Mouse (Mus musculus): ENCODE results near the gene Polrmt.
A peak's percentile ranks its signal among the peaks of the same experiment; 100 is the strongest.
"Not testable (repeated sequence)": the region's sequence is repeated elsewhere in the genome, so short reads cannot be mapped to it uniquely, and the experiment has no call there.

Gene Polrmt

GRCm38 (mm10) chr10:79767372-79768244 is 21.2 kb upstream of the Polrmt start:
- H3K4me1 ChIP-seq (replicated peaks; ENCODE audit: low read depth, low read length): peaks cover 55% of the 10 kb centered on the region
- H3K9me3 ChIP-seq (ENCODE audit: low read length): no peaks in the 10 kb centered on the region
- peaks cover 9% of the 10 kb centered on the region for H3K27me3 ChIP-seq (ENCODE audit: insufficient read depth, low read length)
- H3K36me3 ChIP-seq (ENCODE audit: insufficient read depth, low read length): peaks cover 32% of the 10 kb centered on the region
- H3K4me3 ChIP-seq (replicated peaks; ENCODE audit: low read length): peak overlapping the region; percentile 96
- TF ChIP-seq POU5F1 (IDR thresholded peaks at IDR 0.05; ENCODE audit: borderline replicate concordance, low read length): no peak
- no peak for TF ChIP-seq NANOG (IDR thresholded peaks at IDR 0.05; ENCODE audit: borderline replicate concordance, low read length)
- TF ChIP-seq CTCF (conservative IDR thresholded peaks at IDR 0.05; ENCODE audit: low read length): no peak

- no peak for TF ChIP-seq NANOG (IDR thresholded peaks at IDR 0.05; ENCODE audit: borderline replicate concordance, low read length)
- TF ChIP-seq POU5F1 (IDR thresholded peaks at IDR 0.05; ENCODE audit: borderline replicate concordance, low read length): no peak
- no peak for TF ChIP-seq CTCF (conservative IDR thresholded peaks at IDR 0.05; ENCODE audit: low read length)
- no peaks in the 10 kb centered on the region for H3K9me3 ChIP-seq (ENCODE audit: low read length)
- peak within 1 kb of the TSS; percentile 96 for H3K4me3 ChIP-seq (replicated peaks; ENCODE audit: low read length)
- H3K27me3 ChIP-seq (ENCODE audit: insufficient read depth, low read length): peaks cover 9% of the 10 kb centered on the region
- H3K36me3 ChIP-seq (ENCODE audit: insufficient read depth, low read length): peaks cover 41% of the 10 kb centered on the region
- peaks cover 55% of the 10 kb centered on the region for H3K4me1 ChIP-seq (replicated peaks; ENCODE audit: low read depth, low read length)
Measured at GRCm38 (mm10) chr10:79766508-79767325, 20.3 kb upstream of the Polrmt start, which contains the start of gene Rnf126. TSS of gene Rnf126 (minus strand) at chr10:79766952.

- Histone ChIP-seq H3K36me3 (ENCODE audit: insufficient read depth, low read length) (peaks cover 48% of the 10 kb centered on the region), H3K27me3 (ENCODE audit: insufficient read depth, low read length) (peaks cover 7% of the 10 kb centered on the region), H3K4me3 (replicated peaks; ENCODE audit: low read length) (peak overlapping the region; percentile 96), H3K9me3 (ENCODE audit: low read length) (no peaks in the 10 kb centered on the region), H3K4me1 (replicated peaks; ENCODE audit: low read depth, low read length) (peaks cover 60% of the 10 kb centered on the region)
- no peak for TF ChIP-seq POU5F1 (IDR thresholded peaks at IDR 0.05; ENCODE audit: borderline replicate concordance, low read length)
- TF ChIP-seq CTCF (conservative IDR thresholded peaks at IDR 0.05; ENCODE audit: low read length): no peak
- no peak for TF ChIP-seq NANOG (IDR thresholded peaks at IDR 0.05; ENCODE audit: borderline replicate concordance, low read length)
Measured at GRCm38 (mm10) chr10:79766001-79766507, 19.7 kb upstream of the Polrmt start.

GRCm38 (mm10) chr10:79765228-79765745 is 18.9 kb upstream of the Polrmt start:
- no peaks in the 10 kb centered on the region for H3K27me3 ChIP-seq (ENCODE audit: insufficient read depth, low read length)
- TF ChIP-seq CTCF (conservative IDR thresholded peaks at IDR 0.05; ENCODE audit: low read length): no peak
- peaks cover 63% of the 10 kb centered on the region for H3K4me1 ChIP-seq (replicated peaks; ENCODE audit: low read depth, low read length)
- peaks cover 56% of the 10 kb centered on the region for H3K36me3 ChIP-seq (ENCODE audit: insufficient read depth, low read length)
- H3K4me3 ChIP-seq (replicated peaks; ENCODE audit: low read length): peak overlapping the region; percentile 96
- no peaks in the 10 kb centered on the region for H3K9me3 ChIP-seq (ENCODE audit: low read length)

- peaks cover 71% of the 10 kb centered on the region for H3K4me1 ChIP-seq (replicated peaks; ENCODE audit: low read depth, low read length)
- TF ChIP-seq CTCF (conservative IDR thresholded peaks at IDR 0.05; ENCODE audit: low read length): no peak
- H3K27me3 ChIP-seq (ENCODE audit: insufficient read depth, low read length): no peaks in the 10 kb centered on the region
- H3K4me3 ChIP-seq (replicated peaks; ENCODE audit: low read length): peak overlapping the region; percentile 39
- H3K36me3 ChIP-seq (ENCODE audit: insufficient read depth, low read length): peaks cover 65% of the 10 kb centered on the region
- no peaks in the 10 kb centered on the region for H3K9me3 ChIP-seq (ENCODE audit: low read length)
Measured at GRCm38 (mm10) chr10:79764234-79764633, 17.9 kb upstream of the Polrmt start.

- no peaks in the 10 kb centered on the region for H3K9me3 ChIP-seq (ENCODE audit: low read length)
- H3K27me3 ChIP-seq (ENCODE audit: insufficient read depth, low read length): no peaks in the 10 kb centered on the region
- H3K36me3 ChIP-seq (ENCODE audit: insufficient read depth, low read length): peaks cover 77% of the 10 kb centered on the region
- H3K4me1 ChIP-seq (replicated peaks; ENCODE audit: low read depth, low read length): peaks cover 72% of the 10 kb centered on the region
- 0 out of 2 replicates have a peak overlapping the region, but pooled peaks have one; percentile 0 for H3K4me3 ChIP-seq (replicated peaks; ENCODE audit: low read length)
- TF ChIP-seq NANOG (IDR thresholded peaks at IDR 0.05; ENCODE audit: borderline replicate concordance, low read length) (no peak), POU5F1 (IDR thresholded peaks at IDR 0.05; ENCODE audit: borderline replicate concordance, low read length) (no peak), CTCF (conservative IDR thresholded peaks at IDR 0.05; ENCODE audit: low read length) (no peak)
Measured at GRCm38 (mm10) chr10:79762875-79763274, 16.5 kb upstream of the Polrmt start.

- Histone ChIP-seq H3K9me3 (ENCODE audit: low read length) (no peaks in the 10 kb centered on the region), H3K36me3 (ENCODE audit: insufficient read depth, low read length) (peaks cover 87% of the 10 kb centered on the region), H3K4me1 (replicated peaks; ENCODE audit: low read depth, low read length) (peaks cover 84% of the 10 kb centered on the region), H3K27me3 (ENCODE audit: insufficient read depth, low read length) (peaks cover under 1% of the 10 kb centered on the region; the same call in 1 of the 2 replicates), H3K4me3 (replicated peaks; ENCODE audit: low read length) (no peak overlapping the region)
- no peak for TF ChIP-seq CTCF (conservative IDR thresholded peaks at IDR 0.05; ENCODE audit: low read length)
- TF ChIP-seq NANOG (IDR thresholded peaks at IDR 0.05; ENCODE audit: borderline replicate concordance, low read length): no peak
Measured at GRCm38 (mm10) chr10:79760603-79761143, 14.3 kb upstream of the Polrmt start.

GRCm38 (mm10) chr10:79759675-79760074 is 13.3 kb upstream of the Polrmt start:
- not testable (repeated sequence) for H3K27me3 ChIP-seq (ENCODE audit: insufficient read depth, low read length); H3K9me3 ChIP-seq (ENCODE audit: low read length); H3K4me3 ChIP-seq (replicated peaks; ENCODE audit: low read length)
- Histone ChIP-seq H3K36me3 (ENCODE audit: insufficient read depth, low read length) (peaks cover 77% of the 10 kb centered on the region), H3K4me1 (replicated peaks; ENCODE audit: low read depth, low read length) (peaks cover 80% of the 10 kb centered on the region)

Measured in E14TG2a.4 (cell line).